Mouse (Mus musculus): ENCODE data around the gene Espl1. TPM values are rescaled to one million over a fixed set of nuclear protein-coding genes. Genes with fewer than 3 reads are reported as not detected.

Espl1 gene
- polyA plus RNA-seq, 1 experiment from 2014 or later: 2.8 TPM

DNA sequence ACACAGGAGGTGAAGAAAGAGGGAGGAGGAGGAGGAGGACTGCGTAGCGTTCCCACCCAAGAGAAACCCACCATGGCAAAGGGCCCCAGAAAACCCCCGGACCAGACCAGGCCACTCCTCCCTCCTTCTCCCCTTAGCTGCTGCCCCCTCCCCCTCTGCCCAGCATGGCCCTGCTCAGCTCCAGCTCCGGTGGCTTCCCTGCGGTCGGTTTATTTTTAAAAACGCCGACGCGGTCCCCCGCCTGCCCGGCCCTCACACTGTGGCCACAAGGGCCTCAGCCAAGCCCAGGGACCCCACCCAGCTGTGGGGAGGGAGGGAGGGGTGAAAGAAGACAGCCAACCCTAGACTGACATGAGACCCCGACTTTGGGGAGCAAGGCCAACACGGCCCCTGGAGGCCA lies 66.6 kb downstream of the Espl1 start:
- Histone ChIP-seq H3K4me3 (replicated peaks) (no peak overlapping the region), H3K27me3 (replicated peaks) (peaks cover 44% of the 10 kb centered on the region), H3K27ac (replicated peaks) (0 out of 2 replicates have a peak overlapping the region, but pooled peaks have one; percentile 23), H3K4me2 (peak overlapping the region; percentile 28; the same call in 1 of the 2 replicates), H3K9me3 (replicated peaks) (no peaks in the 10 kb centered on the region), H3K4me1 (peaks cover 32% of the 10 kb centered on the region), H3K9ac (replicated peaks) (no peak overlapping the region), H3K36me3 (no peaks in the 10 kb centered on the region)
- 15% methylated on average over 14 of the region's 14 CpGs for WGBS
- ATAC-seq (ENCODE audit: low FRiP score): no peak

GRCm38 (mm10) chr15:102364678-102365077 lies 68.6 kb downstream of the Espl1 start:
- H3K4me2 ChIP-seq: no peak overlapping the region
- ATAC-seq (ENCODE audit: low FRiP score): no peak

GRCm38 (mm10) chr15:102366238-102366637 lies 70.2 kb downstream of the Espl1 start:
- Histone ChIP-seq H3K27ac (replicated peaks) (no peak overlapping the region), H3K36me3 (no peaks in the 10 kb centered on the region), H3K4me1 (peaks cover 26% of the 10 kb centered on the region), H3K27me3 (replicated peaks) (peaks cover 28% of the 10 kb centered on the region), H3K4me2 (peak overlapping the region; percentile 57), H3K9ac (replicated peaks) (no peak overlapping the region), H3K9me3 (replicated peaks) (no peaks in the 10 kb centered on the region), H3K4me3 (replicated peaks) (peak overlapping the region; percentile 32; the same call in 1 of the 2 replicates)
- 12% methylated on average over 7 of the region's 7 CpGs for WGBS
- no peak for ATAC-seq (ENCODE audit: low FRiP score)

More at GRCm38 (mm10) chr15:102364678-102365077, 68.6 kb downstream of the Espl1 start:
- peaks cover 20% of the 10 kb centered on the region for H3K4me1 ChIP-seq
- no peak overlapping the region for H3K27ac ChIP-seq (replicated peaks)
- no peak overlapping the region for H3K9ac ChIP-seq (replicated peaks)
- no peak overlapping the region for H3K4me3 ChIP-seq (replicated peaks)
- peaks cover 24% of the 10 kb centered on the region for H3K27me3 ChIP-seq (replicated peaks)
- no peaks in the 10 kb centered on the region for H3K36me3 ChIP-seq
- 94% methylated on average over 1 of the region's 1 CpGs for WGBS
- no peaks in the 10 kb centered on the region for H3K9me3 ChIP-seq (replicated peaks)

DNA sequence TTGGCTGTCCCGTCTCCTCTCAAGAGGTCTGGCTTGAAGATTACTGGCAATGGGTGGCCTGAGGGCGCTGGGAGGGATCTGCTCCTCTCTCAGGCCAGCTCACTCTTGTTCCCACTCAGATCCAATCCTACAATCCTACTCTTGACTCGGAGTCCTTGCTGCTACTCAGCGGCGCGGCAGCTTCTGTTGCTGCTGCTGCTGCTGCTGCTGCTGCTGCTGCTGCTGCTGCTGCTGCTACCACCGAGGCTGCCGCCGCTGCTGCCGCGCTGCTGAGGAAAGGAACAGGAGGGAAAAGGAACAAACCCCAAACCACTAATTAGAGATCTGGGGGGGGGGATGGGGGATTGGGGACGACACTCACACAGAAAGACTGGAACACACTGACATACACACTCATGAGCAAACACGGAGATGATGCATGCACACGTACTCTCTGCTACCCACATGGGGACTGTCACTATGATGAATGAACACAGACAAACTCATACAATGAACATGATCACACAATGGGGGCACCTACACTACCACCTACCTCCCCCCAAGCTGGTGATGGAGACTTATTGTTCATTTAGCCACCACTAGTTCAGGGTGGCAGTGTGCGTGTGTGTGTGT lies 70.8 kb downstream of the Espl1 start, which contains the start of gene Sp7:
Gene Sp7 (minus strand): TSS at position 450 of the 612 bp plus-strand sequence.
- Histone ChIP-seq H3K27me3 (replicated peaks) (peaks cover 28% of the 10 kb centered on the region), H3K36me3 (no peaks in the 10 kb centered on the region), H3K9ac (replicated peaks) (peak within 1 kb of the TSS; percentile 30; the same call in 1 of the 2 replicates), H3K27ac (replicated peaks) (no peak within 1 kb of the TSS), H3K9me3 (replicated peaks) (no peaks in the 10 kb centered on the region), H3K4me1 (peaks cover 26% of the 10 kb centered on the region), H3K4me3 (replicated peaks) (peak within 1 kb of the TSS; percentile 32), H3K4me2 (peak within 1 kb of the TSS; percentile 57)
- WGBS: 4% methylated on average over 15 of the region's 15 CpGs
- ATAC-seq (ENCODE audit: low FRiP score): peak; percentile 39; the same call in 1 of the 2 replicates

DNA sequence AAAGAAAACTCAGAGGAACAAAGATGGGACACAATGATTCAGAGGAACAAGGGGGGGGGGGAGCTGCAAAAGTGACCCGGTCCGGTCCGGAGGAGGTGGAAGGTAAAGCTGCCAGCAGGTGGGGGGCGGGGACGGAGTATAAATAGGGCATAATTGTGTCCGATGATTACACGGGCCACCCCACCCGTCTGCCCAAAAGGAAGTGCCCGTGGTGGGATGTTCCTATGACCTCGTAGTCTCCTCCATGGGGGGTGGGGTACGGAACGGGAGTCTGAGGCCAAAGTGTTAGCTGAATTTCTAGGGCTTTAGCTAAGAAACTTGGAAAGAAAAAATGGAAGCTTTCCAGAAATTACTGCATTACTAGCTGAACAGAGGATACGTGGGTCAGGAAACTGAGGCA lies 73.9 kb downstream of the Espl1 start:
- Histone ChIP-seq H3K27ac (replicated peaks) (no peak overlapping the region), H3K4me1 (peaks cover 19% of the 10 kb centered on the region), H3K4me2 (0 out of 2 replicates have a peak overlapping the region, but pooled peaks have one; percentile 6), H3K9ac (replicated peaks) (no peak overlapping the region), H3K9me3 (replicated peaks) (no peaks in the 10 kb centered on the region), H3K36me3 (no peaks in the 10 kb centered on the region), H3K4me3 (replicated peaks) (no peak overlapping the region), H3K27me3 (replicated peaks) (peaks cover 21% of the 10 kb centered on the region)
- 11% methylated on average over 13 of the region's 13 CpGs for WGBS
- no peak for ATAC-seq (ENCODE audit: low FRiP score)

DNA sequence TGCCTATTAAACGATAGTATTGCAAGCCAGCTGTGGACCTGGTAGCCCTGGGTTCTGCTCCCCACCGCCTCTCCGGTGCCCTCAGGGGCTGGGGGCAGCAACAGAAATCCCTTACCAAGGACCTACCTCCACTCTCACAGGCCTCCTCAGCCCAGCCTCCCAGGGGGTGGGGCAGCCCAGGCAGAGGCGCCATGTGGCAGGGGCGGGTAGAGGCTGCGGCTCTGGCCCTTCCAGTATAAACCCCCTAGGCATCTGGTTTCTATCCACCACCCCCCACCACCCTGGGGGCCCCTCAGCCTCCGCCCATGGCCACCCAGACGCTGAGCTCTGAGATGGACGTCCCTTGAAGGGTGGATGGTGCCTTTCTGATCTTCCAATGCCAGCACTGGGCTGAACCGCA lies 74.7 kb downstream of the Espl1 start:
- Histone ChIP-seq H3K9ac (replicated peaks) (no peak overlapping the region), H3K27me3 (replicated peaks) (peaks cover 15% of the 10 kb centered on the region), H3K4me2 (no peak overlapping the region), H3K4me1 (peaks cover 19% of the 10 kb centered on the region), H3K27ac (replicated peaks) (no peak overlapping the region), H3K4me3 (replicated peaks) (no peak overlapping the region), H3K9me3 (replicated peaks) (no peaks in the 10 kb centered on the region), H3K36me3 (no peaks in the 10 kb centered on the region)
- 8% methylated on average over 10 of the region's 10 CpGs for WGBS
- ATAC-seq (ENCODE audit: low FRiP score): no peak

Other genes starting within 250 kb of the Espl1 start
- gene Eif4b, start 222.5 kb upstream of the Espl1 start, polyA plus RNA-seq (2015; fragmentation: Nextera tagmentation; extraction: Ambion mirVana): 72.6 and 87.1 TPM in 2 replicates
- gene Tns2, start 195.9 kb upstream of the Espl1 start, polyA plus RNA-seq (2015; fragmentation: Nextera tagmentation; extraction: Ambion mirVana): 9.8 and 13.7 TPM in 2 replicates
- gene Spryd3, start 160.0 kb upstream of the Espl1 start, polyA plus RNA-seq (2015; fragmentation: Nextera tagmentation; extraction: Ambion mirVana): 83.6 and 96.0 TPM in 2 replicates
- gene Igfbp6, start 151.9 kb upstream of the Espl1 start, polyA plus RNA-seq (2015; fragmentation: Nextera tagmentation; extraction: Ambion mirVana): 3.2 and 3.5 TPM in 2 replicates
- gene Soat2, start 145.7 kb upstream of the Espl1 start, polyA plus RNA-seq (2015; fragmentation: Nextera tagmentation; extraction: Ambion mirVana): 0.06 and 0.68 TPM in 2 replicates
- gene Zfp740, start 93.0 kb upstream of the Espl1 start, polyA plus RNA-seq (2015; fragmentation: Nextera tagmentation; extraction: Ambion mirVana): 45.1 and 48.7 TPM in 2 replicates
- gene Csad, start 91.5 kb upstream of the Espl1 start, polyA plus RNA-seq (2015; fragmentation: Nextera tagmentation; extraction: Ambion mirVana): 33.6 and 43.7 TPM in 2 replicates
- 1.1 and 11.0 TPM in 2 replicates for gene Itgb7, start 64.3 kb upstream of the Espl1 start, polyA plus RNA-seq (2015; fragmentation: Nextera tagmentation; extraction: Ambion mirVana)
- gene Rarg, start 38.7 kb upstream of the Espl1 start, polyA plus RNA-seq (2015; fragmentation: Nextera tagmentation; extraction: Ambion mirVana): 7.8 and 11.9 TPM in 2 replicates
- 0.09 TPM in 1 of 2 replicates, not detected in the other for gene Gm9918, start 25.7 kb upstream of the Espl1 start, polyA plus RNA-seq (2015; fragmentation: Nextera tagmentation; extraction: Ambion mirVana)
- 59.5 and 62.7 TPM in 2 replicates for gene Mfsd5, start 16.8 kb upstream of the Espl1 start, polyA plus RNA-seq (2015; fragmentation: Nextera tagmentation; extraction: Ambion mirVana)
- 427 and 485 TPM in 2 replicates for gene Pfdn5, start 29.9 kb downstream of the Espl1 start, polyA plus RNA-seq (2015; fragmentation: Nextera tagmentation; extraction: Ambion mirVana)
- 83.7 and 96.4 TPM in 2 replicates for gene Myg1, start 35.4 kb downstream of the Espl1 start, polyA plus RNA-seq (2015; fragmentation: Nextera tagmentation; extraction: Ambion mirVana)
- gene Aaas, start 54.5 kb downstream of the Espl1 start, polyA plus RNA-seq (2015; fragmentation: Nextera tagmentation; extraction: Ambion mirVana): 30.4 and 49.7 TPM in 2 replicates
- gene Sp7, start 70.9 kb downstream of the Espl1 start, polyA plus RNA-seq (2015; fragmentation: Nextera tagmentation; extraction: Ambion mirVana): 0.88 and 0.95 TPM in 2 replicates
- 3.0 and 3.9 TPM in 2 replicates for gene Sp1, start 109.9 kb downstream of the Espl1 start, polyA plus RNA-seq (2015; fragmentation: Nextera tagmentation; extraction: Ambion mirVana)
- gene Amhr2, start 149.1 kb downstream of the Espl1 start, polyA plus RNA-seq (2015; fragmentation: Nextera tagmentation; extraction: Ambion mirVana): 0.83 and 1.1 TPM in 2 replicates
- 80.9 and 87.7 TPM in 2 replicates for gene Prr13, start 162.8 kb downstream of the Espl1 start, polyA plus RNA-seq (2015; fragmentation: Nextera tagmentation; extraction: Ambion mirVana)
- gene Pcbp2, start 174.3 kb downstream of the Espl1 start, polyA plus RNA-seq (2015; fragmentation: Nextera tagmentation; extraction: Ambion mirVana): 117 and 143 TPM in 2 replicates
- gene Gm10337, start 207.5 kb downstream of the Espl1 start, polyA plus RNA-seq (2015; fragmentation: Nextera tagmentation; extraction: Ambion mirVana): 6.2 and 6.4 TPM in 2 replicates
- gene Map3k12, start 220.8 kb downstream of the Espl1 start, polyA plus RNA-seq (2015; fragmentation: Nextera tagmentation; extraction: Ambion mirVana): 49.1 and 57.4 TPM in 2 replicates
- 93.7 and 98.4 TPM in 2 replicates for gene Tarbp2, start 221.9 kb downstream of the Espl1 start, polyA plus RNA-seq (2015; fragmentation: Nextera tagmentation; extraction: Ambion mirVana)
- 13.9 and 14.0 TPM in 2 replicates for gene Npff, start 228.7 kb downstream of the Espl1 start, polyA plus RNA-seq (2015; fragmentation: Nextera tagmentation; extraction: Ambion mirVana)

Data from neural tube, embryonic 15.5 days (tissue).